Mouse (Mus musculus) liver, embryonic 14.5 days (tissue): Measurements from ENCODE around the gene Dnajc8.

Source experiments
- CTCF ChIP-seq: IDR thresholded peaks from 2 replicates; pipeline ENCODE4 v1.5.1; 2016; ENCODE audit warnings: antibody characterized with exemption, low read depth, control low read depth
- EP300 ChIP-seq: IDR thresholded peaks from 2 replicates; pipeline ENCODE4 v1.6.1; 2016; ENCODE audit warnings: antibody characterized with exemption, low read depth

- TF ChIP-seq EP300 (peak; percentile 18; the same call in 1 of the 2 replicates), CTCF (no peak)
Measured at GRCm38 (mm10) chr4:132505034-132505738, 30.2 kb upstream of the Dnajc8 start.
